Mouse (Mus musculus): ENCODE results near the gene Wwc2. TPM values are rescaled to one million over a fixed set of nuclear protein-coding genes. Genes with fewer than 3 reads are reported as not detected.
"Not testable (repeated sequence)": the region's sequence is repeated elsewhere in the genome, so short reads cannot be mapped to it uniquely, and the experiment has no call there.

The Wwc2 gene
- total RNA-seq, 2 experiments from 2014 or later = 24.4 to 24.8 TPM

GRCm38 (mm10) chr8:47823777-47824176, 166.9 kb downstream of the Wwc2 start:
- no peak overlapping the region for H3K4me3 ChIP-seq

GRCm38 (mm10) chr8:47822541-47822940, 168.2 kb downstream of the Wwc2 start:
- H3K27ac ChIP-seq = peak overlapping the region; percentile 24; the same call in 1 of the 2 replicates
- DNase-seq (ENCODE audit: extremely low spot score in 1 of 2, low spot score in 2 of 2); intact Hi-C loops (cut with DNase I); H3K4me3 ChIP-seq: not testable (repeated sequence)

More at GRCm38 (mm10) chr8:47823777-47824176, 166.9 kb downstream of the Wwc2 start:
- intact Hi-C loops (cut with DNase I) = loop anchor here (1.0 kb wide), 1 partner anchor 80 kb away; no protein-coding TSS in a partner anchor
- no peak for TF ChIP-seq CTCF (IDR thresholded peaks at IDR 0.05)
- H3K27ac ChIP-seq = peak overlapping the region; percentile 29; the same call in 1 of the 2 replicates
- DNase-seq (ENCODE audit: extremely low spot score in 1 of 2, low spot score in 2 of 2) = no peak

GRCm38 (mm10) chr8:47821843-47822242, 168.9 kb downstream of the Wwc2 start, which contains the start of gene Cldn24:
Cldn24 (plus strand) TSS chr8:47822143.
- Histone ChIP-seq H3K27ac (peak within 1 kb of the TSS; percentile 24; the same call in 1 of the 2 replicates), H3K4me3 (no peak within 1 kb of the TSS)
- TF ChIP-seq CTCF (IDR thresholded peaks at IDR 0.05) = no peak
- DNase-seq (ENCODE audit: extremely low spot score in 1 of 2, low spot score in 2 of 2) = no peak
- intact Hi-C loops (cut with DNase I) = no loop called here

DNA sequence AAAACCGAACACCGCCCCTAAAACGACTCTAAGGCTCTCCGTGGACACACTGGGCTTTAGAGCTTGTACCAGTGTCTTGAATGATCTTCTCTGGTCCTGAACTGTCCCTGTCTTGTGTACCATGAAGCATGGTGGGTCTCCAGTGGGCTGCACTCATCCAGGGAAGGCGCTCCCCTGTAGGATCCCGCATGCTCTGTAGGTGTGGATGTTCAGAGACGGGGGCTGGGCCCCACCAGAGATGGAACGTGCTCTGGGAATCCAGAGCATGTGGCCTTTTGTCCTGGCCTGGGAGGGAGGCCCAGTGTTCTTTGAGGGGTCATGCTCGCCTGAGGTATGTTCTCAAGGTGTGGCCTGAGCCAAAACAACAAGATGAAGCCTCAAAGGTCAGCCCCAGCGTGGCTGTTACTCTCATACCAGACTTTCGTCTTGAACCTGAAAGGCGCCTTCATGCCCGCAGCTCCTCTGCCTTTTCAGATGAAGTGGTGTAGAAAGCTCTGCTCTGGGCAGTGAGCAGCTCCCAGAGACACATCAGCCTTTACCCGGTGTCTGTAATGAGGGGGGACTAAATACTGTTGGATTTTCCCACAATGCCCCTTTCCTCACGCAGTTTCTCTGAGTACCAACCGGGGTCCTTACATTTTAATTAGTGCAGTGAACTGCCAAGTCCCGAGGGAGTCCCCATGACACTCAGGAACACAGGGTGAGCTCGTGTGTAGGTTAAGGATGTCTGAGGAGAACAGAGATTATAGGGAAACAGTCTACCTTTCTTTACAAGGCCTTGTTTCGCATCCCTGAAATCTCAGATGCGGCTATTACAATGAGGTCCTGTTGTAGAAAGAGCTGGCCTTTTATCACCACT, 169.6 kb downstream of the Wwc2 start:
- DNase-seq (ENCODE audit: extremely low spot score in 1 of 2, low spot score in 2 of 2) = no peak
- intact Hi-C loops (cut with DNase I) = no loop called here
- TF ChIP-seq CTCF (IDR thresholded peaks at IDR 0.05) = no peak
- H3K4me3 ChIP-seq = no peak overlapping the region
- no peak overlapping the region for H3K27ac ChIP-seq

DNA sequence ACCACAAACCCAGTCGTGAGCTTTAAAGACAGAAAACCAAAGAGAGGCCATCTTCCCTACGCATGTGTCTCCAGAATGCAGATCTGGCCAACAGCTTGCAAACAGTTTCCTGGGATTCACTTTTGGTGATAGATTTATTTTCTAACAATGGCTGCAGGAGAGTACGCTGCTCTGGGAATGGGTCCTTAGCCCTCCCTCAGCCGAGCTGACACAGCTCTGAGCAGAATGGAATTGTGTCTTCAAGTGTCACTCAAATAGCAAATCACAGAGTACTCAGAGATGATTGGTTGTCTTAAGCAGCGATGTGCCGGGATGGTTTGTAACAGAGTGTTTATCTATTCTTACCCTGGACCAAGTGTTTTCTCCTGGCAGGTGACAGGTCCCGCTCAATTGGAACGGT, 171.7 kb downstream of the Wwc2 start:
- TF ChIP-seq CTCF (IDR thresholded peaks at IDR 0.05) = no peak
- intact Hi-C loops (cut with DNase I) = no loop called here
- H3K27ac ChIP-seq = no peak overlapping the region
- no peak overlapping the region for H3K4me3 ChIP-seq
- DNase-seq (ENCODE audit: extremely low spot score in 1 of 2, low spot score in 2 of 2) = no peak

DNA sequence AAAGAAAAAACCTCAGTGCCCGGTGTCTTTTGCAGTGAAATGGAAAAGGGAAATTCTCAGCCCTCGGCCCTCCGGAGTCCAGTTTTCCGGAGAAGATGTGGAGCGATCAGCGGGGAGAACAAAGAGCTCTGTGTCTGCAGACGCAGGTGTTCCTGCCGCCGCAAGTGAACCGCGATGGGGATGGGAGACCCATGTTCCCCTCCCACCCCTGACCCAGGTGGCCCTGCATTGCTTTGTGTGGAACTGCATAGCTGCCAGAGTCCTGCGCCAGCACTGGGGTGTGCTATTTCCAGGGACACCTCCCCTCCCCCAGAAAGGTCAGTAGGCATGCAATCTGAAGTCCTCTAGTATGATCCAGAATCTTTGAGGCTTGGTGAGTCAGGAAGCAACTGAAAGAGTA, 179.5 kb downstream of the Wwc2 start:
- no peak for DNase-seq (ENCODE audit: extremely low spot score in 1 of 2, low spot score in 2 of 2)
- H3K4me3 ChIP-seq = no peak overlapping the region
- intact Hi-C loops (cut with DNase I) = no loop called here
- TF ChIP-seq CTCF (IDR thresholded peaks at IDR 0.05) = no peak
- H3K27ac ChIP-seq = no peak overlapping the region

DNA sequence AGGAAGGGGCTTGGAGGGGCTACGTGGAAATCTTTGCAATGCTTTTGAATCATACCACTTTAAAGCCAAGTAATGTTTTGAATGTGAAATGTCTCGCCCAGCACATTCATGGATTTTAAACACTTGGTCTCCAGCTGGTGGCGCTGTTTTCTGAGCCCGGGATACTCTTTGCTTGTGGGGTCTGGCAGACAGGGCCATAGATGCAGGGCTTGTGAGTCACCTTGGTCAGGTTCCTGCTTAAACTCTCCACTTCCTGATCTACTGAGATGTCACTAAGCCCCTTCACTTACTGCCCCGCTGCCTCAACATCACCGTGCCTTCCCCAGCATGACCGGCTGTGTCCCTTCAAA, 180.1 kb downstream of the Wwc2 start:
- intact Hi-C loops (cut with DNase I) = no loop called here
- Histone ChIP-seq H3K4me3 (no peak overlapping the region), H3K27ac (no peak overlapping the region)
- no peak for DNase-seq (ENCODE audit: extremely low spot score in 1 of 2, low spot score in 2 of 2)
- peak; percentile 13 for TF ChIP-seq CTCF (IDR thresholded peaks at IDR 0.05)

GRCm38 (mm10) chr8:47809970-47810665, 180.6 kb downstream of the Wwc2 start:
- no peak overlapping the region for H3K4me3 ChIP-seq
- no peak for TF ChIP-seq CTCF (IDR thresholded peaks at IDR 0.05)
- intact Hi-C loops (cut with DNase I) = no loop called here
- no peak overlapping the region for H3K27ac ChIP-seq
- no peak for DNase-seq (ENCODE audit: extremely low spot score in 1 of 2, low spot score in 2 of 2)

DNA sequence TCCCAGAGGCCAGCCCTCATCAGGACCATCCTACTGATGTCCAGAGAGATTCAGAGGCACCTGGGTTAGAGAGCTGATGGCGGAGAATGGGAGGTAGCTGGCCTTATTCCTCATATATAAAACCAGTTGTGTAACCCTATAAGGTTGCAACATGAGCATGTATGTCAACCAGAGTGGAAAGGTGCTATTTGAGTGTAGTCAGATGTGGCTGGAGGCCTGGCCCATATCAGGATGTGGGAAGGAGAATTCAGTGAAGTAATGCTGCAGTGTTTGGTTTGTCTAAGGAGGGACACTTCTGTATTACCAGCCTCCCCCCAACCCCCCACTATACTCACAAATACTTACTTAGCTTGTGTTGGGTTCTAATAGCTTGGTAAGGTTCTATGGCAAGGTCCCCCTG, 186.5 kb downstream of the Wwc2 start:
- no peak overlapping the region for H3K4me3 ChIP-seq
- intact Hi-C loops (cut with DNase I) = no loop called here
- DNase-seq (ENCODE audit: extremely low spot score in 1 of 2, low spot score in 2 of 2) = no peak
- TF ChIP-seq CTCF (IDR thresholded peaks at IDR 0.05) = no peak
- H3K27ac ChIP-seq = no peak overlapping the region

- DNase-seq (ENCODE audit: extremely low spot score in 1 of 2, low spot score in 2 of 2) = no peak
- intact Hi-C loops (cut with DNase I) = no loop called here
Observed at GRCm38 (mm10) chr8:47802349-47802748, 188.4 kb downstream of the Wwc2 start.

DNA sequence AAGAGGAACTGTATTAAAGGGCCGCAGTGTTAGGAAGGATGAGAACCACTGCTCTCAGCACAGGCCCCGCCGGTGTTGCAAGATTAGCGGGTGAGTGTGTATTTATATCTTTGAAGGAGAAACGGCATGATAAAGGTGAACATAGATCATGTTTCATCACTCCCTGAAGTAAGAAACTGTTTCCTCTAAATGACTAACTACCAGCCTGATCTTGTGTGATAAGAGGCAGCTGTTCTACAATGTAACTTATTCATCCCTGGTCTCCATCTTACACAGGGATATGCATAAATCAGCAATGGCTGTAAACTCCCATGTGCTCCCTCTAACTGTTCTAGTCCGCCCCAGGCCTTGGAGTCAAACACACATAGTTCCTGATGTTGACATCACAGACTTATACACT, 191.3 kb downstream of the Wwc2 start:
- no peak overlapping the region for H3K4me3 ChIP-seq
- TF ChIP-seq CTCF (IDR thresholded peaks at IDR 0.05) = no peak
- DNase-seq (ENCODE audit: extremely low spot score in 1 of 2, low spot score in 2 of 2) = no peak
- no peak overlapping the region for H3K27ac ChIP-seq
- intact Hi-C loops (cut with DNase I) = no loop called here

More at GRCm38 (mm10) chr8:47802349-47802748, 188.4 kb downstream of the Wwc2 start:
- Histone ChIP-seq H3K27ac (no peak overlapping the region), H3K4me3 (no peak overlapping the region)
- no peak for TF ChIP-seq CTCF (IDR thresholded peaks at IDR 0.05)

- no peak for TF ChIP-seq CTCF (IDR thresholded peaks at IDR 0.05)
- Histone ChIP-seq H3K27ac (no peak overlapping the region), H3K4me3 (no peak overlapping the region)
- intact Hi-C loops (cut with DNase I) = no loop called here
- no peak for DNase-seq (ENCODE audit: extremely low spot score in 1 of 2, low spot score in 2 of 2)
Observed at GRCm38 (mm10) chr8:47791986-47792385, 198.7 kb downstream of the Wwc2 start.

All from left cerebral cortex, adult 2 months (tissue).